Mouse (Mus musculus): ENCODE results near the gene Myom1. TPM values are rescaled to one million over a fixed set of nuclear protein-coding genes. Genes with fewer than 3 reads are reported as not detected.
A peak's percentile ranks its signal among the peaks of the same experiment; 100 is the strongest.

Myom1 gene
- polyA plus RNA-seq, 1 experiment = 111 TPM

- no peak overlapping the region for H3K27ac ChIP-seq (ENCODE audit: control insufficient read depth, insufficient read depth, low read depth, low read length, poor library complexity)
- WGBS = 75% methylated on average over 3 of the region's 3 CpGs
- TF ChIP-seq CTCF (IDR thresholded peaks at IDR 0.05; ENCODE audit: control insufficient read depth, insufficient read depth, low read length) = no peak
- TF ChIP-seq POLR2A (IDR thresholded peaks at IDR 0.05; ENCODE audit: borderline replicate concordance, control insufficient read depth, low read depth, low read length) = no peak
- no peak overlapping the region for H3K4me3 ChIP-seq (replicated peaks; ENCODE audit: control insufficient read depth, low read depth, low read length)
- no peaks in the 10 kb centered on the region for H3K4me1 ChIP-seq (ENCODE audit: control insufficient read depth, insufficient read depth, low read length)
Measured at GRCm38 (mm10) chr17:71059213-71059612, 56.8 kb downstream of the Myom1 start.

- WGBS = 81% methylated on average over 5 of the region's 5 CpGs
- no peaks in the 10 kb centered on the region for H3K4me1 ChIP-seq (ENCODE audit: control insufficient read depth, insufficient read depth, low read length)
- no peak for TF ChIP-seq CTCF (IDR thresholded peaks at IDR 0.05; ENCODE audit: control insufficient read depth, insufficient read depth, low read length)
- TF ChIP-seq POLR2A (IDR thresholded peaks at IDR 0.05; ENCODE audit: borderline replicate concordance, control insufficient read depth, low read depth, low read length) = no peak
- no peak overlapping the region for H3K27ac ChIP-seq (ENCODE audit: control insufficient read depth, insufficient read depth, low read depth, low read length, poor library complexity)
- no peak overlapping the region for H3K4me3 ChIP-seq (replicated peaks; ENCODE audit: control insufficient read depth, low read depth, low read length)
Measured at GRCm38 (mm10) chr17:71062049-71062560, 59.7 kb downstream of the Myom1 start.

GRCm38 (mm10) chr17:71062870-71063602 lies 60.6 kb downstream of the Myom1 start:
- H3K4me3 ChIP-seq (replicated peaks; ENCODE audit: control insufficient read depth, low read depth, low read length) = no peak overlapping the region
- TF ChIP-seq POLR2A (IDR thresholded peaks at IDR 0.05; ENCODE audit: borderline replicate concordance, control insufficient read depth, low read depth, low read length) (no peak), CTCF (IDR thresholded peaks at IDR 0.05; ENCODE audit: control insufficient read depth, insufficient read depth, low read length) (no peak)
- no peak overlapping the region for H3K27ac ChIP-seq (ENCODE audit: control insufficient read depth, insufficient read depth, low read depth, low read length, poor library complexity)
- WGBS = 71% methylated on average over 13 of the region's 13 CpGs
- no peaks in the 10 kb centered on the region for H3K4me1 ChIP-seq (ENCODE audit: control insufficient read depth, insufficient read depth, low read length)

GRCm38 (mm10) chr17:71064463-71065014 lies 62.1 kb downstream of the Myom1 start:
- no peak for TF ChIP-seq POLR2A (IDR thresholded peaks at IDR 0.05; ENCODE audit: borderline replicate concordance, control insufficient read depth, low read depth, low read length)
- TF ChIP-seq CTCF (IDR thresholded peaks at IDR 0.05; ENCODE audit: control insufficient read depth, insufficient read depth, low read length) = no peak
- Histone ChIP-seq H3K4me3 (replicated peaks; ENCODE audit: control insufficient read depth, low read depth, low read length) (no peak overlapping the region), H3K27ac (ENCODE audit: control insufficient read depth, insufficient read depth, low read depth, low read length, poor library complexity) (no peak overlapping the region), H3K4me1 (ENCODE audit: control insufficient read depth, insufficient read depth, low read length) (no peaks in the 10 kb centered on the region)
- 54% methylated on average over 7 of the region's 7 CpGs for WGBS

GRCm38 (mm10) chr17:71065127-71065526 lies 62.7 kb downstream of the Myom1 start:
- 77% methylated on average over 6 of the region's 6 CpGs for WGBS
- TF ChIP-seq CTCF (IDR thresholded peaks at IDR 0.05; ENCODE audit: control insufficient read depth, insufficient read depth, low read length) (no peak), POLR2A (IDR thresholded peaks at IDR 0.05; ENCODE audit: borderline replicate concordance, control insufficient read depth, low read depth, low read length) (no peak)
- Histone ChIP-seq H3K27ac (ENCODE audit: control insufficient read depth, insufficient read depth, low read depth, low read length, poor library complexity) (no peak overlapping the region), H3K4me1 (ENCODE audit: control insufficient read depth, insufficient read depth, low read length) (no peaks in the 10 kb centered on the region), H3K4me3 (replicated peaks; ENCODE audit: control insufficient read depth, low read depth, low read length) (no peak overlapping the region)

- Histone ChIP-seq H3K27ac (ENCODE audit: control insufficient read depth, insufficient read depth, low read depth, low read length, poor library complexity) (no peak overlapping the region), H3K4me1 (ENCODE audit: control insufficient read depth, insufficient read depth, low read length) (no peaks in the 10 kb centered on the region), H3K4me3 (replicated peaks; ENCODE audit: control insufficient read depth, low read depth, low read length) (no peak overlapping the region)
- WGBS = 75% methylated on average over 9 of the region's 9 CpGs
- peak; percentile 44 for TF ChIP-seq CTCF (IDR thresholded peaks at IDR 0.05; ENCODE audit: control insufficient read depth, insufficient read depth, low read length)
- no peak for TF ChIP-seq POLR2A (IDR thresholded peaks at IDR 0.05; ENCODE audit: borderline replicate concordance, control insufficient read depth, low read depth, low read length)
Measured at GRCm38 (mm10) chr17:71069176-71069575, 66.7 kb downstream of the Myom1 start.

- no peak for TF ChIP-seq CTCF (IDR thresholded peaks at IDR 0.05; ENCODE audit: control insufficient read depth, insufficient read depth, low read length)
- no peak for TF ChIP-seq POLR2A (IDR thresholded peaks at IDR 0.05; ENCODE audit: borderline replicate concordance, control insufficient read depth, low read depth, low read length)
- Histone ChIP-seq H3K4me1 (ENCODE audit: control insufficient read depth, insufficient read depth, low read length) (no peaks in the 10 kb centered on the region), H3K27ac (ENCODE audit: control insufficient read depth, insufficient read depth, low read depth, low read length, poor library complexity) (no peak overlapping the region), H3K4me3 (replicated peaks; ENCODE audit: control insufficient read depth, low read depth, low read length) (no peak overlapping the region)
- WGBS = 86% methylated on average over 10 of the region's 10 CpGs
Measured at GRCm38 (mm10) chr17:71071958-71072357, 69.5 kb downstream of the Myom1 start.

GRCm38 (mm10) chr17:71074386-71074785 lies 72.0 kb downstream of the Myom1 start:
- no peak overlapping the region for H3K27ac ChIP-seq (ENCODE audit: control insufficient read depth, insufficient read depth, low read depth, low read length, poor library complexity)
- TF ChIP-seq POLR2A (IDR thresholded peaks at IDR 0.05; ENCODE audit: borderline replicate concordance, control insufficient read depth, low read depth, low read length) = no peak
- TF ChIP-seq CTCF (IDR thresholded peaks at IDR 0.05; ENCODE audit: control insufficient read depth, insufficient read depth, low read length) = no peak
- WGBS = 53% methylated on average over 4 of the region's 4 CpGs
- H3K4me3 ChIP-seq (replicated peaks; ENCODE audit: control insufficient read depth, low read depth, low read length) = no peak overlapping the region
- no peaks in the 10 kb centered on the region for H3K4me1 ChIP-seq (ENCODE audit: control insufficient read depth, insufficient read depth, low read length)
